Mouse (Mus musculus): Measurements from ENCODE around the gene Lnpk. TPM values are rescaled to one million over a fixed set of nuclear protein-coding genes. Genes with fewer than 3 reads are reported as not detected.
A peak's percentile ranks its signal among the peaks of the same experiment; 100 is the strongest.

The Lnpk gene
- 10 to 100 TPM; 42.1 to 59.8 TPM for total RNA-seq (2021)
- long read RNA-seq, experiment 1, transcript Lnpk-201 (13 exons, 3,195 nt), result major isoform, 11 of 28 reads
- long read RNA-seq, experiment 1, transcript Lnpk-203 (14 exons, 3,321 nt), result major isoform, 11 of 28 reads
- long read RNA-seq, experiment 1, partial matches to known transcripts, result 1 of 28 reads
- long read RNA-seq, experiment 1, other reads (novel, unspliced or antisense), result 5 of 28 reads
- long read RNA-seq, experiment 2, transcript Lnpk-203 (14 exons, 3,321 nt), result major isoform, 21 of 40 reads
- long read RNA-seq, experiment 2, transcript Lnpk-201 (13 exons, 3,195 nt), result minor isoform, 13 of 40 reads
- long read RNA-seq, experiment 2, partial matches to known transcripts, result 0 of 40 reads
- long read RNA-seq, experiment 2, other reads (novel, unspliced or antisense), result 6 of 40 reads

GRCm38 (mm10) chr2:74578843-74579489 lies at the start of gene Lnpk:
Gene Lnpk (minus strand): TSS chr2:74579435.
- intact Hi-C loops (cut with DNase I; ENCODE audit: low total_unique reads), result loop anchor here (5.0 kb wide), 1 partner anchor 272 kb away; no protein-coding TSS in a partner anchor
- peak; percentile 94 for DNase-seq

- no peak for DNase-seq
- intact Hi-C loops (cut with DNase I; ENCODE audit: low total_unique reads), result no loop called here
These were observed 41.1 kb upstream of the Lnpk start for GRCm38 (mm10) chr2:74620368-74620767.

- no peak for DNase-seq
- intact Hi-C loops (cut with DNase I; ENCODE audit: low total_unique reads), result no loop called here
These were observed 40.5 kb upstream of the Lnpk start for GRCm38 (mm10) chr2:74619676-74620246.

GRCm38 (mm10) chr2:74617706-74618105 lies 38.5 kb upstream of the Lnpk start:
- DNase-seq, result no peak
- intact Hi-C loops (cut with DNase I; ENCODE audit: low total_unique reads), result no loop called here

- intact Hi-C loops (cut with DNase I; ENCODE audit: low total_unique reads), result no loop called here
- DNase-seq, result no peak
These were observed 32.2 kb upstream of the Lnpk start for GRCm38 (mm10) chr2:74611406-74611805.

- intact Hi-C loops (cut with DNase I; ENCODE audit: low total_unique reads), result no loop called here
- DNase-seq, result no peak
These were observed 30.1 kb upstream of the Lnpk start for GRCm38 (mm10) chr2:74609350-74609749.

- DNase-seq, result no peak
These were observed 27.0 kb upstream of the Lnpk start for GRCm38 (mm10) chr2:74606087-74606760.

GRCm38 (mm10) chr2:74604011-74604410 lies 24.8 kb upstream of the Lnpk start:
- no peak for DNase-seq
- intact Hi-C loops (cut with DNase I; ENCODE audit: low total_unique reads), result no loop called here

More at GRCm38 (mm10) chr2:74606087-74606760, 27.0 kb upstream of the Lnpk start:
- intact Hi-C loops (cut with DNase I; ENCODE audit: low total_unique reads), result no loop called here

- no peak for DNase-seq
- intact Hi-C loops (cut with DNase I; ENCODE audit: low total_unique reads), result no loop called here
These were observed 23.2 kb upstream of the Lnpk start for GRCm38 (mm10) chr2:74602483-74602882.

GRCm38 (mm10) chr2:74597169-74597568 lies 17.9 kb upstream of the Lnpk start:
- DNase-seq, result no peak
- intact Hi-C loops (cut with DNase I; ENCODE audit: low total_unique reads), result no loop called here

GRCm38 (mm10) chr2:74596094-74596493 lies 16.9 kb upstream of the Lnpk start:
- DNase-seq, result no peak
- intact Hi-C loops (cut with DNase I; ENCODE audit: low total_unique reads), result no loop called here

- intact Hi-C loops (cut with DNase I; ENCODE audit: low total_unique reads), result loop anchor here (5.0 kb wide), 1 partner anchor 271 kb away; no protein-coding TSS in a partner anchor
- DNase-seq, result peak; percentile 33
These were observed 941 bp downstream of the Lnpk start for GRCm38 (mm10) chr2:74578146-74578842.

GRCm38 (mm10) chr2:74570390-74570789 lies 8.8 kb downstream of the Lnpk start:
- intact Hi-C loops (cut with DNase I; ENCODE audit: low total_unique reads), result no loop called here
- peak; percentile 4 for DNase-seq

- DNase-seq, result no peak
- intact Hi-C loops (cut with DNase I; ENCODE audit: low total_unique reads), result no loop called here
These were observed 19.4 kb downstream of the Lnpk start for GRCm38 (mm10) chr2:74559822-74560221.

GRCm38 (mm10) chr2:74559092-74559491 lies 20.1 kb downstream of the Lnpk start:
- no peak for DNase-seq
- intact Hi-C loops (cut with DNase I; ENCODE audit: low total_unique reads), result no loop called here

- no peak for DNase-seq
- intact Hi-C loops (cut with DNase I; ENCODE audit: low total_unique reads), result no loop called here
These were observed 21.8 kb downstream of the Lnpk start for GRCm38 (mm10) chr2:74557451-74557850.

GRCm38 (mm10) chr2:74551929-74552328 lies 27.3 kb downstream of the Lnpk start:
- intact Hi-C loops (cut with DNase I; ENCODE audit: low total_unique reads), result no loop called here
- DNase-seq, result no peak

GRCm38 (mm10) chr2:74548306-74548705 lies 30.9 kb downstream of the Lnpk start:
- DNase-seq, result no peak
- intact Hi-C loops (cut with DNase I; ENCODE audit: low total_unique reads), result no loop called here

GRCm38 (mm10) chr2:74508302-74508701 lies 70.9 kb downstream of the Lnpk start:
- DNase-seq, result no peak
- intact Hi-C loops (cut with DNase I; ENCODE audit: low total_unique reads), result no loop called here

Measured in gastrocnemius, postnatal 14 days (tissue).